Mouse (Mus musculus): ENCODE data around the gene Trim72.

Trim72 gene

GRCm38 (mm10) chr7:128003688-128004087 lies at the start of gene Trim72:
Gene Trim72 (plus strand): TSS chr7:128003949.
- DNase-seq: peak; percentile 62 to 76

GRCm38 (mm10) chr7:127959364-127959763 lies 44.4 kb upstream of the Trim72 start:
- DNase-seq: no peak

- peak; percentile 20 to 28 for DNase-seq
Observed at GRCm38 (mm10) chr7:127966371-127966918, 37.3 kb upstream of the Trim72 start.

- DNase-seq: peak; percentile 98 to 99
Observed at GRCm38 (mm10) chr7:127967004-127967921, 36.5 kb upstream of the Trim72 start, which contains the start of gene Fus. Gene Fus (plus strand): TSS chr7:127967457.

- peak; percentile 77 to 81 for DNase-seq
Observed at GRCm38 (mm10) chr7:127967922-127968828, 35.6 kb upstream of the Trim72 start.

- DNase-seq: no peak
Observed at GRCm38 (mm10) chr7:127974413-127974930, 29.3 kb upstream of the Trim72 start.

- no peak for DNase-seq
Observed at GRCm38 (mm10) chr7:127978856-127979255, 24.9 kb upstream of the Trim72 start.

- no peak for DNase-seq
Observed at GRCm38 (mm10) chr7:127980606-127981005, 23.1 kb upstream of the Trim72 start.

DNA sequence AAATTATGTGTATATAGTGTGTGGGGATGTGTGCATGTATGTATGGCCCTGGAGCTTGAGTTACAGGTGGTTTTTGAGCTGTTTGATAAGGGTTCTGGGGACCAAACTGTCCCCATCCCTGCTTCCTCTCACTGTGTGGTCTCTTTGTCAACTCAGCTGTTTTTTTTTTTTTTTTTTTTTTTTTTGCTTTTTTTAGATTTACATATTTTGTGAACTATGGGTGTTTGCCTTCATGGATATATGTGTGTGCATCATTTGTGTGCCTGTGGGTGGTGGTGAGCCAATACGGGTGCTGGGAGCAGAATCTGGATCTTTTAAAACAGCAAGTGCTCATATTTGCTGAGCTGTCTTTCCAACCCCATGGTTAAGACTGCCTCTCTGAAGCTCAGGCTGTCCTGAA lies 14.8 kb upstream of the Trim72 start:
- no peak for DNase-seq

GRCm38 (mm10) chr7:127991643-127992487 lies 11.9 kb upstream of the Trim72 start:
- DNase-seq: peak; percentile 82 to 90

- no peak for DNase-seq
Observed at GRCm38 (mm10) chr7:127992488-127993340, 11.0 kb upstream of the Trim72 start.

- DNase-seq: no peak
Observed at GRCm38 (mm10) chr7:127993341-127993977, 10.3 kb upstream of the Trim72 start, which contains the start of gene Pycard. Gene Pycard (minus strand): TSS chr7:127993867.

DNA sequence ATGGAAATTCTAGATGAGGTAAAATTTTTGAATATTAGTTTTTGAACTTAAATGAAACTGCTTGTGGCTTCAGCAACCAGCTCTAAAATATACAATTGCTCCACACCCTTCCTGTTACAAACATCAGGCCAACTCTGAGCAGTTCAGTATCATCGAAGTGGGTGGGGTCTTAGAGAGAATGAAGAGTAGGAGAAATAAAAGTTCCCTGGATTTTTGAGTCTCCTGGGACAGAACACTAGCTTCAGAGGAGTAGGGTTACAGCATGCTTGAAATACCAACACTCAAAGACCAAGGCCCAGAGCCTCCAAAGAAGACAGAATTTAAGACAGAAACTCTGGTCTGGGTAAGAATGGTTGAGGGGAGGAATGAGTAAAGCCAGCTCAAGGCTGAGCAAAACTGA lies 4.3 kb upstream of the Trim72 start:
- no peak for DNase-seq

- no peak for DNase-seq
Observed at GRCm38 (mm10) chr7:128000068-128000950, 3.4 kb upstream of the Trim72 start.

DNA sequence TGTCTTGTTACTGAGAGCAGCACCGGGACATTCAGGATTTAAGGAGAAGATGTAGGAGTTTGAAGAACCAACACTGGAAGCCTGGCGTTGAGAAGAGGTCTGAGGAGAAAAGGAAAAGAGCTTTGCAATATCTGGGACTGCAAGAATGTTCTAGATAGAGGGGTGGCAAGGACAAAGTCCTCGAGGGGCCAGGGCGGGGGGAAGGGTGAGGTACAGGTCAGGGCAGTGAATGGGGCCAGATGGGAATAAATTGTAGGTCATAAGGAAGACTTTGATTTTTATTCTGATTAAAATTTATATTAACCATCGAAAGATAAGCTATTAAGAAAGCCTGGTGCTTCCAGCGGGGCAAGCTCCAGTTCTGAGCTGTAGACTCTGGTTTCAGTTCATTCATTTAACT lies 651 bp upstream of the Trim72 start:
- no peak for DNase-seq

- no peak for DNase-seq
Observed at GRCm38 (mm10) chr7:128004150-128004486, 369 bp downstream of the Trim72 start.

GRCm38 (mm10) chr7:128004487-128005362 lies 976 bp downstream of the Trim72 start:
- peak; percentile 24 to 39 for DNase-seq

DNA sequence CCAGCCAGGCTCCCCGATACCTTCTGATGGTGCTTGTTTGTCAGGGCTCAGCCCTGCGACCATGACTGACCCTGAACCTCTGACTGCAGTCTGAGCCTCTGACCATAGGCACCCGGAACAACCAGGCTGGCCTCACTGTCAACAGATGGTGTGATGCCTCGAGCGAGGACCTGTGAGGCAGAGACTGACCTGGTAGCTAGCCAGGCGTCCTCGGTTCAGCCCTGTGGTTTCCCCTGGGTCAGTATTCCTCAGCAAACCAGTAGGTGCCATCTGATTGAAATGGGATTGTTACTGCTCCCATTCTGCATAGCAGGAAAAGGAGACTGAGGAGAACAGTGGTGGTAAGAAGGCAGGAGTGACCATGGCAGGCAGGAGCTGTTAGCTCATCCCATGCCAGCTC lies 2.4 kb downstream of the Trim72 start:
- peak; percentile 35 to 39 for DNase-seq

All from cerebellum, postnatal 14 days (tissue).